Mouse (Mus musculus) intestine, postnatal 0 days (tissue): ENCODE results near the gene Gabarapl2. TPM values are rescaled to one million over a fixed set of nuclear protein-coding genes. Genes with fewer than 3 reads are reported as not detected.

Source experiments
- ATAC-seq: fragments of 200-750 bp; cut with Nextera tagmentation; 2 replicates; pipeline ENCODE4 v1.8.0; 2017; ENCODE audit warnings: mild to moderate bottlenecking, moderate TSS enrichment, moderate library complexity
- H3K27ac ChIP-seq: fragments of 300-500 bp; sonication (generic); 2 replicates; pipeline ENCODE4 v1.5.1; 2014; ENCODE audit warnings: mild to moderate bottlenecking, low read depth, low read length, moderate library complexity
- H3K27me3 ChIP-seq: fragments of 300-500 bp; sonication (generic); replicated peaks from 2 replicates; pipeline ENCODE4 v1.6.1; 2014; ENCODE audit warnings: low read length, mixed read lengths; ENCODE audit not compliant: control insufficient read depth, insufficient read depth
- H3K36me3 ChIP-seq: fragments of 300-500 bp; sonication (generic); 2 replicates; pipeline ENCODE4 v1.6.1; 2014; ENCODE audit warnings: mild to moderate bottlenecking, moderate library complexity; ENCODE audit not compliant: control insufficient read depth, insufficient read depth
- H3K4me1 ChIP-seq: fragments of 300-500 bp; sonication (generic); replicated peaks from 2 replicates; pipeline ENCODE4 v1.6.1; 2014; ENCODE audit warnings: antibody characterized with exemption, low read length, mixed read lengths; ENCODE audit not compliant: control insufficient read depth, insufficient read depth
- H3K4me2 ChIP-seq: fragments of 300-500 bp; sonication (generic); replicated peaks from 2 replicates; pipeline ENCODE4 v1.6.1; 2014; ENCODE audit warnings: low read depth, mild to moderate bottlenecking, moderate library complexity
- H3K4me3 ChIP-seq: fragments of 300-500 bp; sonication (generic); 2 replicates; pipeline ENCODE4 v1.5.1; 2014; ENCODE audit warnings: low read depth, low read length
- H3K9ac ChIP-seq: fragments of 300-500 bp; sonication (generic); 2 replicates; pipeline ENCODE4 v1.6.1; 2014; ENCODE audit warnings: mild to moderate bottlenecking, low read depth, low read length
- H3K9me3 ChIP-seq: fragments of 300-500 bp; sonication (generic); 2 replicates; pipeline ENCODE4 v1.6.1; 2016; ENCODE audit warnings: mixed run types; ENCODE audit not compliant: control insufficient read depth
- CTCF ChIP-seq: sonication (generic); IDR thresholded peaks from 2 replicates; pipeline ENCODE4 v1.5.1; 2016; ENCODE audit warnings: low read depth, mild to moderate bottlenecking, control low read depth, antibody characterized with exemption, moderate library complexity
- WGBS: fragments of 180-500 bp; shearing (Covaris S2); extraction: QIAGEN DNeasy Blood & Tissue Kit; methylation state at CpG from one replicate; pipeline ENCODE4 v1.1.7; 2014; 5-methylcytosine and 5-hydroxymethylcytosine counted together
- polyA plus RNA-seq: library from polyadenylated mRNA; unstranded; fragments of >200 nt; fragmentation: Nextera tagmentation; extraction: Ambion mirVana; gene quantifications from 2 replicates; pipeline ENCODE4 v1.2.1, GENCODE M21; 2015

The Gabarapl2 gene
- polyA plus RNA-seq, 1 experiment from 2014 or later = 308 TPM

DNA sequence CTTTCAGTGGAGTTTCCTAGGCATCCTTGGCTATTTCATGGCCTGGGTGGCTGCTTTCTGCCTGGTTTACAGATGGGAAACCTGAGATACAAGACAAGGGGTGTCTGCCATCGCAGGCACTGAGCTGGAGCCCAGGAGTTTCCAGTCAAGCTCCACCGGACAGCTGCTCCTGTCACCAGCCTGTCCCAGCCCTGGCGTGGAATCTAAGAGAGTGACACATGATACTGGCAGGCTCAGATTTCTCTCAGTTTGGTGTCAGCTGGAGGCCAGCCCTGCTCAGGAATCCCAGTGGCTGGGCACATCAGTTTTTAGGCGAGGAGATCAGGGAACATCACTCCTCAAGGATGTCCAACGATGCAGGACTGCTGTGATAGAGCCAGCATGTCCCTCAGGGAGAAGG lies 38.4 kb upstream of the Gabarapl2 start:
- H3K27ac ChIP-seq = no peak overlapping the region
- ATAC-seq = no peak
- 38% methylated on average over 5 of the region's 5 CpGs for WGBS

DNA sequence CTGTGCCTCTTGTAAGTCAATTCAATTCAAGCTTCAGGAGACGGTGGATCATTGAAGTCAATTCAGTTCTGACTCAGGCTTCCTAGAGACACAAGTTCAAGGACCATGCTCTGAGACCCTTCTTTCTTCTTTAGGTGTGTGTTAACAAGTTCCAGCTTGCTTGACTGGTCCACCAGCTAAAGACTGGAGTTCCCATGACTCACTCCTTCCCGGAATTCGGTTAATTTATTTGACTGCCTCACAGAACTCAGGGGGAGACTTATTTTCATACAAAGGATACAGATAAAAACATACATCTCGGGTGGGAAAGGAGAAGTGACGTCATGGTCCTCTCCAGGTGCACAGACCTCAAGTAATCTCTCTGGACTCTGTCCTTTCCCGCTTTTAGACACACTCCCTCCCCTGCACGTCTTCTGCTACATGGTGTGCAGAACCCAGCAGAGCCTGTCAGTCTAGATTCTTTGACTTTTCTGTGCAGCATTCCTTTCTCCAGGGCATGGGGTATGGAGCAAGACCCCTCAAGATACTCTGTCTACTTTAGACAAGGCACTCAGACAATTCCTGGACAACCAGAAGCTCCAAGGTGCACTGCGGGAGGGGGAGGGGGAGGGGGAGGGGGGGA lies 34.9 kb upstream of the Gabarapl2 start:
- H3K4me3 ChIP-seq = no peak overlapping the region
- WGBS = 28% methylated on average over 8 of the region's 8 CpGs
- no peak for TF ChIP-seq CTCF
- H3K9me3 ChIP-seq = no peaks in the 10 kb centered on the region
- no peak overlapping the region for H3K9ac ChIP-seq
- no peak overlapping the region for H3K27ac ChIP-seq
- no peaks in the 10 kb centered on the region for H3K4me1 ChIP-seq
- H3K36me3 ChIP-seq = no peaks in the 10 kb centered on the region
- peaks cover 17% of the 10 kb centered on the region for H3K27me3 ChIP-seq
- ATAC-seq = peak; percentile 73
- no peak overlapping the region for H3K4me2 ChIP-seq

More for the DNA sequence above, 38.4 kb upstream of the Gabarapl2 start:
- no peaks in the 10 kb centered on the region for H3K27me3 ChIP-seq
- H3K4me2 ChIP-seq = no peak overlapping the region
- no peaks in the 10 kb centered on the region for H3K9me3 ChIP-seq
- no peaks in the 10 kb centered on the region for H3K4me1 ChIP-seq
- no peak overlapping the region for H3K9ac ChIP-seq
- H3K4me3 ChIP-seq = no peak overlapping the region
- H3K36me3 ChIP-seq = no peaks in the 10 kb centered on the region
- TF ChIP-seq CTCF = no peak

GRCm38 (mm10) chr8:111909621-111910450 lies 30.7 kb upstream of the Gabarapl2 start, which contains the start of gene Chst5:
Gene Chst5, minus strand, starts transcription at chr8:111910447.
- Histone ChIP-seq H3K36me3 (no peaks in the 10 kb centered on the region), H3K4me2 (peak within 1 kb of the TSS; percentile 60), H3K27me3 (peaks cover 17% of the 10 kb centered on the region), H3K27ac (no peak within 1 kb of the TSS), H3K9ac (0 out of 2 replicates have a peak within 1 kb of the TSS, but pooled peaks have one; percentile 27), H3K9me3 (no peaks in the 10 kb centered on the region), H3K4me3 (peak within 1 kb of the TSS; percentile 26), H3K4me1 (no peaks in the 10 kb centered on the region)
- no peak for TF ChIP-seq CTCF
- no peak for ATAC-seq
- 7% methylated on average over 47 of the region's 47 CpGs for WGBS

DNA sequence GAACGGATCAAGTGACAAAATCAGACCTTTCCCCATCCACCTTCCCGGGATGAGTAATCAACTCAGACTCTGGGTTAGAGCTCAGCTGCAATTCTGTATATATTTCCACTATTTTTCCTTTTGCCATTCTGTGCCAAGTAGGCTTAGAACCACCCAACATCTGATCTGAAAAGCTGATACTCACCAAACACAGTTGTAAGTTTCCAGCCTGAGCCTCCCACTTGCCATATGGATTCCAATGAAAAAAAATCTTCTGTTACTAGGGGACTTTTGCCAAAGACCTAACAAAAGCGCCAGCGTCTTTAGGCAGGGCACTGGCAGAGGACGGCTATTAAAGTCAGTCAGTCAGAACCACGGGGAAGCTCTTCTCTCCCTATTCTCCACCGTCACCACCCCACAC lies 28.9 kb upstream of the Gabarapl2 start:
- ATAC-seq = no peak
- Histone ChIP-seq H3K4me3 (no peak overlapping the region), H3K27me3 (peaks cover 17% of the 10 kb centered on the region), H3K9me3 (no peaks in the 10 kb centered on the region), H3K9ac (no peak overlapping the region), H3K27ac (no peak overlapping the region), H3K36me3 (no peaks in the 10 kb centered on the region), H3K4me2 (no peak overlapping the region), H3K4me1 (no peaks in the 10 kb centered on the region)
- no peak for TF ChIP-seq CTCF
- WGBS = 68% methylated on average over 7 of the region's 7 CpGs

GRCm38 (mm10) chr8:111912860-111913432 lies 27.6 kb upstream of the Gabarapl2 start:
- no peak for ATAC-seq
- 77% methylated on average over 12 of the region's 12 CpGs for WGBS

DNA sequence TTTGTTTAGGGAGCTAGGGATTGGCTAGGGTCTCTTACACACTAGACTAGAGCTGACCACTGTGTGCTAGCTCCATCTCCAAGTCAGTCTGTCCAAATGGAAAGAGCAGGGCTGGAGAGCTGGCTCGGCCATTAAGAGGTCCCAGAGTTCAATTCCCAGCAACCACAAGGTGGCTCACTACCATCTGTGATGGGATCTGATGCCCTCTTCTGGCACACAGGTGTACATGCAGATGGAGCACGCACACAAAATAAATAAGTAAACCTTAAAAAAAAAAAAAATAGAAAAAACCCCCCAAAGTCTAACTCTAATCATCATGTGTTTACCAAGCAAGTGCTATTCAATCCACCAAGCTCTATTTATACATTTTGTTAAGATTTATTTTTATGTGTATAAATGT lies 20.8 kb upstream of the Gabarapl2 start:
- Histone ChIP-seq H3K4me3 (no peak overlapping the region), H3K9ac (no peak overlapping the region), H3K27ac (no peak overlapping the region), H3K36me3 (no peaks in the 10 kb centered on the region), H3K9me3 (no peaks in the 10 kb centered on the region), H3K4me2 (no peak overlapping the region), H3K4me1 (no peaks in the 10 kb centered on the region), H3K27me3 (no peaks in the 10 kb centered on the region)
- peak; percentile 55 for TF ChIP-seq CTCF
- ATAC-seq = no peak
- 96% methylated on average over 2 of the region's 2 CpGs for WGBS

More at GRCm38 (mm10) chr8:111912860-111913432, 27.6 kb upstream of the Gabarapl2 start:
- H3K4me2 ChIP-seq = no peak overlapping the region
- no peaks in the 10 kb centered on the region for H3K36me3 ChIP-seq
- H3K4me1 ChIP-seq = no peaks in the 10 kb centered on the region
- H3K4me3 ChIP-seq = no peak overlapping the region
- H3K9me3 ChIP-seq = no peaks in the 10 kb centered on the region
- H3K27ac ChIP-seq = no peak overlapping the region
- TF ChIP-seq CTCF = peak; percentile 27; the same call in 1 of the 2 replicates
- H3K27me3 ChIP-seq = peaks cover 17% of the 10 kb centered on the region
- no peak overlapping the region for H3K9ac ChIP-seq
